Mouse (Mus musculus): ENCODE measurements around the gene Sertad3.

Gene Sertad3

GRCm38 (mm10) chr7:27467648-27468047 is 5.9 kb upstream of the Sertad3 start:
- DNase-seq (ENCODE audit: low spot score) = no peak

GRCm38 (mm10) chr7:27471390-27472120 is 2.0 kb upstream of the Sertad3 start:
- no peak for DNase-seq (ENCODE audit: low spot score)

- no peak for DNase-seq (ENCODE audit: low spot score)
Measured at GRCm38 (mm10) chr7:27472596-27472995, 972 bp upstream of the Sertad3 start.

- DNase-seq (ENCODE audit: low spot score) = no peak
Measured at GRCm38 (mm10) chr7:27473835-27474489, 394 bp downstream of the Sertad3 start.

- peak; percentile 97 for DNase-seq (ENCODE audit: low spot score)
Measured at GRCm38 (mm10) chr7:27474490-27474954, 954 bp downstream of the Sertad3 start.

GRCm38 (mm10) chr7:27475596-27475995 is 2.0 kb downstream of the Sertad3 start:
- no peak for DNase-seq (ENCODE audit: low spot score)

- no peak for DNase-seq (ENCODE audit: low spot score)
Measured at GRCm38 (mm10) chr7:27476098-27476635, 2.6 kb downstream of the Sertad3 start.

- no peak for DNase-seq (ENCODE audit: low spot score)
Measured at GRCm38 (mm10) chr7:27478561-27478960, 5.0 kb downstream of the Sertad3 start.

- no peak for DNase-seq (ENCODE audit: low spot score)
Measured at GRCm38 (mm10) chr7:27479750-27480149, 6.2 kb downstream of the Sertad3 start.

GRCm38 (mm10) chr7:27480506-27480905 is 6.9 kb downstream of the Sertad3 start:
- no peak for DNase-seq (ENCODE audit: low spot score)

- no peak for DNase-seq (ENCODE audit: low spot score)
Measured at GRCm38 (mm10) chr7:27480927-27481626, 7.5 kb downstream of the Sertad3 start.

GRCm38 (mm10) chr7:27481627-27481969 is 8.0 kb downstream of the Sertad3 start:
- peak; percentile 88 for DNase-seq (ENCODE audit: low spot score)

GRCm38 (mm10) chr7:27483860-27484259 is 10.3 kb downstream of the Sertad3 start:
- DNase-seq (ENCODE audit: low spot score) = no peak

GRCm38 (mm10) chr7:27486102-27486769 is 12.7 kb downstream of the Sertad3 start:
- DNase-seq (ENCODE audit: low spot score) = peak; percentile 40

GRCm38 (mm10) chr7:27486770-27487697 is 13.5 kb downstream of the Sertad3 start, which contains the start of gene Sertad1:
Gene Sertad1, plus strand, starts transcription at chr7:27486910.
- DNase-seq (ENCODE audit: low spot score) = peak; percentile 100

- DNase-seq (ENCODE audit: low spot score) = peak; percentile 69
Measured at GRCm38 (mm10) chr7:27487740-27488268, 14.2 kb downstream of the Sertad3 start.

GRCm38 (mm10) chr7:27489270-27489869 is 15.8 kb downstream of the Sertad3 start:
- no peak for DNase-seq (ENCODE audit: low spot score)

- DNase-seq (ENCODE audit: low spot score) = no peak
Measured at GRCm38 (mm10) chr7:27490227-27490542, 16.6 kb downstream of the Sertad3 start.

- DNase-seq (ENCODE audit: low spot score) = peak; percentile 87
Measured at GRCm38 (mm10) chr7:27490543-27491329, 17.2 kb downstream of the Sertad3 start.

GRCm38 (mm10) chr7:27491856-27492255 is 18.3 kb downstream of the Sertad3 start:
- no peak for DNase-seq (ENCODE audit: low spot score)
